Mouse (Mus musculus): ENCODE results near the gene Tecpr2.

DNA sequence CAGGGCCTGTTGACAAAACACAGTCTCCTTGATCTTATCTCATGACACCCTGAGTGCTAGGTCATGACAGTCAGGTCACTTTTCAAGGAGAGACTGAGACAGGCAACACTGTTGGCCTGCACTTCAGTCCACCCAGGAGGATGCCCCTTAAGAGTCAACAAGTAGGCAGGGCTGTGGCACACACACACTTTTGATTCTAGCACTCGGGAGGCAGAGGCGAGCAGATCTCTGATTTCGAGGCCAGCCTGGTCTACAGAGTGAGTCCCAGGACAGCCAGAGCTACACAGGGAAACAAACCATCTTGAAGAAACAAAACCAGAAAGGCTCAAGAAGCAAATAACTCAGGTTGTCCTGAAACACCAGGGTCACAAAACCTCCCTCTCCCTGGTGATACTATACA, 100.3 kb downstream of the Tecpr2 start:
- no peak for TF ChIP-seq CTCF (IDR thresholded peaks at IDR 0.05 in 2 of 3, conservative IDR thresholded peaks at IDR 0.05 in 1 of 3; ENCODE audit: control insufficient read depth in 1 of 3, insufficient read depth in 1 of 3, low read depth in 2 of 3, low read length in 3 of 3, poor library complexity in 1 of 3, severe bottlenecking in 1 of 3)
- no peak for TF ChIP-seq GABPA (IDR thresholded peaks at IDR 0.05; ENCODE audit: low read depth, low read length)
- no peak for TF ChIP-seq BHLHE40 (IDR thresholded peaks at IDR 0.05; ENCODE audit: borderline replicate concordance, low read depth, low read length)
- no peak for TF ChIP-seq JUND (IDR thresholded peaks at IDR 0.05; ENCODE audit: low read depth, low read length)
- TF ChIP-seq USF1 (IDR thresholded peaks at IDR 0.05; ENCODE audit: low read depth, low read length), result no peak
- no peak for TF ChIP-seq MYB (IDR thresholded peaks at IDR 0.05; ENCODE audit: low read depth, low read length)
- no peak for TF ChIP-seq TCF12 (IDR thresholded peaks at IDR 0.05; ENCODE audit: low read depth, low read length)

Data from MEL (cell line).